Mouse (Mus musculus): Measurements from ENCODE around the gene Limk2.

DNA sequence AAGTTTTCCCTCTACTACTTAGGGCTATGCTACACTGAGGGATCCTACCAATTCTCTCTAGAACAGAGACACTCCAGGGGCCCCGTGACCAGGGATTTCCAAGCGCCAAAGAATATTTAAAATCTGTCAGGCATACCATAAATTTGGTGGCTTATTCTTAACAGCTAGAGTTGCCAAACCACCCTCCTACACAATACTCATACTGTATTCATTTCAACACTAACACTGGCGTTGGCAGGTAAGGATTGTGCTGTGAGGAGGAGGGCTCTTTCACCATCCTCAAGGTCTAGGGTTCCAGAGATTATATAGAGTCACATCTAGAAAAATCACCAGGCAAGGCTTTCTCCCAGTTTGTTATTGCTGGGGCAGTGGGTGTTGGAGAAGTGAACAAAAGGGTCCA lies 7.4 kb upstream of the Limk2 start:
- TF ChIP-seq CTCF (IDR thresholded peaks at IDR 0.05; ENCODE audit: low read depth), result no peak
- TF ChIP-seq EP300 (IDR thresholded peaks at IDR 0.05; ENCODE audit: low read depth), result no peak
